Mouse (Mus musculus) liver, embryonic 12.5 days (tissue): ENCODE results near the gene Dnajb12. TPM values are rescaled to one million over a fixed set of nuclear protein-coding genes. Genes with fewer than 3 reads are reported as not detected.

Experiments used
- ATAC-seq: fragments of 200-750 bp; cut with Nextera tagmentation; 2 replicates; pipeline ENCODE4 v1.8.0; 2017; ENCODE audit warnings: moderate number of reproducible peaks, mild to moderate bottlenecking, moderate library complexity
- H3K27ac ChIP-seq: fragments of 300-500 bp; sonication (generic); 2 replicates; pipeline ENCODE4 v1.5.1; 2016; ENCODE audit warnings: mild to moderate bottlenecking
- H3K27me3 ChIP-seq: fragments of 300-500 bp; sonication (generic); replicated peaks from 2 replicates; pipeline ENCODE4 v1.6.1; 2016; ENCODE audit warnings: mild to moderate bottlenecking, moderate library complexity
- H3K36me3 ChIP-seq: fragments of 300-500 bp; sonication (generic); 2 replicates; pipeline ENCODE4 v1.6.1; 2016; ENCODE audit warnings: mild to moderate bottlenecking, moderate library complexity
- H3K4me1 ChIP-seq: fragments of 300-500 bp; sonication (generic); 2 replicates; pipeline ENCODE4 v1.6.1; 2016
- H3K4me2 ChIP-seq: fragments of 300-500 bp; sonication (generic); 2 replicates; pipeline ENCODE4 v1.6.1; 2016; ENCODE audit warnings: mild to moderate bottlenecking, moderate library complexity
- H3K4me3 ChIP-seq: fragments of 300-500 bp; sonication (generic); 2 replicates; pipeline ENCODE4 v1.5.1; 2016; ENCODE audit warnings: mild to moderate bottlenecking, moderate library complexity
- H3K9ac ChIP-seq: fragments of 300-500 bp; sonication (generic); 2 replicates; pipeline ENCODE4 v1.6.1; 2016; ENCODE audit warnings: mild to moderate bottlenecking, moderate library complexity
- H3K9me3 ChIP-seq: fragments of 300-500 bp; sonication (generic); replicated peaks from 2 replicates; pipeline ENCODE4 v1.6.1; 2016; ENCODE audit warnings: mild to moderate bottlenecking, moderate library complexity
- WGBS: fragments of 180-500 bp; shearing (Covaris S2); methylation state at CpG from one replicate; pipeline ENCODE4 v1.1.7; 2016; ENCODE audit not compliant: insufficient replicate concordance; 5-methylcytosine and 5-hydroxymethylcytosine counted together
- polyA plus RNA-seq: library from polyadenylated mRNA; unstranded; fragments of >200 nt; fragmentation: Nextera tagmentation; extraction: Ambion mirVana; gene quantifications from 2 replicates; pipeline ENCODE4 v1.2.1, GENCODE M21; 2016

Gene Dnajb12
- polyA plus RNA-seq, 1 experiment from 2014 or later = 18.7 TPM

GRCm38 (mm10) chr10:59929205-59929604, 49.8 kb downstream of the Dnajb12 start:
- H3K4me3 ChIP-seq = no peak overlapping the region
- ATAC-seq = no peak; the same call in 1 of the 2 replicates
- H3K9ac ChIP-seq = no peak overlapping the region
- H3K4me1 ChIP-seq = peaks cover 9% of the 10 kb centered on the region
- H3K4me2 ChIP-seq = no peak overlapping the region
- H3K27me3 ChIP-seq = no peaks in the 10 kb centered on the region
- no peak overlapping the region for H3K27ac ChIP-seq
- 76% methylated on average over 7 of the region's 7 CpGs for WGBS
- no peaks in the 10 kb centered on the region for H3K36me3 ChIP-seq
- H3K9me3 ChIP-seq = no peaks in the 10 kb centered on the region

GRCm38 (mm10) chr10:59930996-59931395, 51.6 kb downstream of the Dnajb12 start:
- H3K4me2 ChIP-seq = no peak overlapping the region
- WGBS = 49% methylated on average over 10 of the region's 10 CpGs
- ATAC-seq = no peak

GRCm38 (mm10) chr10:59932521-59932920, 53.2 kb downstream of the Dnajb12 start:
- no peaks in the 10 kb centered on the region for H3K36me3 ChIP-seq
- H3K4me2 ChIP-seq = no peak overlapping the region
- no peaks in the 10 kb centered on the region for H3K27me3 ChIP-seq
- 39% methylated on average over 6 of the region's 6 CpGs for WGBS
- peaks cover 3% of the 10 kb centered on the region; the same call in 1 of the 2 replicates for H3K4me1 ChIP-seq
- no peak overlapping the region for H3K4me3 ChIP-seq
- no peak overlapping the region for H3K27ac ChIP-seq
- no peak overlapping the region for H3K9ac ChIP-seq
- H3K9me3 ChIP-seq = no peaks in the 10 kb centered on the region
- ATAC-seq = no peak

More at GRCm38 (mm10) chr10:59930996-59931395, 51.6 kb downstream of the Dnajb12 start:
- Histone ChIP-seq H3K9me3 (no peaks in the 10 kb centered on the region), H3K27me3 (no peaks in the 10 kb centered on the region), H3K4me1 (peaks cover 3% of the 10 kb centered on the region; the same call in 1 of the 2 replicates), H3K36me3 (no peaks in the 10 kb centered on the region), H3K27ac (no peak overlapping the region), H3K9ac (no peak overlapping the region), H3K4me3 (no peak overlapping the region)

GRCm38 (mm10) chr10:59934039-59934438, 54.7 kb downstream of the Dnajb12 start:
- no peaks in the 10 kb centered on the region for H3K9me3 ChIP-seq
- 0 out of 2 replicates have a peak, but pooled peaks cover 4% of the 10 kb centered on the region for H3K27me3 ChIP-seq
- H3K27ac ChIP-seq = no peak overlapping the region
- no peak for ATAC-seq
- H3K4me1 ChIP-seq = peaks cover 3% of the 10 kb centered on the region; the same call in 1 of the 2 replicates
- 70% methylated on average over 3 of the region's 3 CpGs for WGBS
- H3K36me3 ChIP-seq = no peaks in the 10 kb centered on the region
- H3K9ac ChIP-seq = no peak overlapping the region
- H3K4me2 ChIP-seq = no peak overlapping the region
- H3K4me3 ChIP-seq = no peak overlapping the region

GRCm38 (mm10) chr10:59936058-59936856, 56.9 kb downstream of the Dnajb12 start:
- Histone ChIP-seq H3K9ac (no peak overlapping the region), H3K36me3 (no peaks in the 10 kb centered on the region), H3K27ac (0 out of 2 replicates have a peak overlapping the region, but pooled peaks have one; percentile 12), H3K9me3 (0 out of 2 replicates have a peak, but pooled peaks cover 2% of the 10 kb centered on the region), H3K27me3 (peaks cover 11% of the 10 kb centered on the region; the same call in 1 of the 2 replicates), H3K4me1 (no peaks in the 10 kb centered on the region), H3K4me3 (no peak overlapping the region), H3K4me2 (no peak overlapping the region)
- WGBS = 28% methylated on average over 8 of the region's 8 CpGs
- ATAC-seq = no peak

GRCm38 (mm10) chr10:59938662-59939061, 59.3 kb downstream of the Dnajb12 start:
- Histone ChIP-seq H3K27ac (no peak overlapping the region), H3K36me3 (no peaks in the 10 kb centered on the region), H3K4me1 (peaks cover 15% of the 10 kb centered on the region), H3K9ac (no peak overlapping the region), H3K4me2 (no peak overlapping the region), H3K27me3 (peaks cover 32% of the 10 kb centered on the region), H3K9me3 (0 out of 2 replicates have a peak, but pooled peaks cover 2% of the 10 kb centered on the region), H3K4me3 (no peak overlapping the region)
- no peak for ATAC-seq
- 65% methylated on average over 5 of the region's 5 CpGs for WGBS

GRCm38 (mm10) chr10:59939081-59939480, 59.7 kb downstream of the Dnajb12 start:
- H3K9ac ChIP-seq = no peak overlapping the region
- WGBS = 39% methylated on average over 1 of the region's 1 CpGs
- H3K9me3 ChIP-seq = 0 out of 2 replicates have a peak, but pooled peaks cover 2% of the 10 kb centered on the region
- H3K4me2 ChIP-seq = no peak overlapping the region
- H3K27me3 ChIP-seq = peaks cover 35% of the 10 kb centered on the region
- no peak for ATAC-seq
- H3K4me3 ChIP-seq = no peak overlapping the region
- H3K36me3 ChIP-seq = no peaks in the 10 kb centered on the region
- H3K27ac ChIP-seq = no peak overlapping the region
- H3K4me1 ChIP-seq = peaks cover 18% of the 10 kb centered on the region

- WGBS = 46% methylated on average over 21 of the region's 21 CpGs
- no peak overlapping the region for H3K9ac ChIP-seq
Observed at GRCm38 (mm10) chr10:59942281-59942846, 63.0 kb downstream of the Dnajb12 start.

GRCm38 (mm10) chr10:59942847-59943420, 63.6 kb downstream of the Dnajb12 start:
- Histone ChIP-seq H3K36me3 (no peaks in the 10 kb centered on the region), H3K9me3 (0 out of 2 replicates have a peak, but pooled peaks cover 2% of the 10 kb centered on the region), H3K4me2 (peak overlapping the region; percentile 44), H3K4me1 (peaks cover 18% of the 10 kb centered on the region), H3K4me3 (peak overlapping the region; percentile 5; the same call in 1 of the 2 replicates), H3K27me3 (peaks cover 38% of the 10 kb centered on the region), H3K9ac (no peak overlapping the region), H3K27ac (no peak overlapping the region)
- 6% methylated on average over 16 of the region's 16 CpGs for WGBS
- peak; percentile 36; the same call in 1 of the 2 replicates for ATAC-seq

More at GRCm38 (mm10) chr10:59942281-59942846, 63.0 kb downstream of the Dnajb12 start:
- H3K36me3 ChIP-seq = no peaks in the 10 kb centered on the region
- 0 out of 2 replicates have a peak, but pooled peaks cover 2% of the 10 kb centered on the region for H3K9me3 ChIP-seq
- H3K27me3 ChIP-seq = peaks cover 38% of the 10 kb centered on the region
- peak overlapping the region; percentile 5; the same call in 1 of the 2 replicates for H3K4me3 ChIP-seq
- H3K27ac ChIP-seq = no peak overlapping the region
- H3K4me2 ChIP-seq = peak overlapping the region; percentile 44
- peaks cover 18% of the 10 kb centered on the region for H3K4me1 ChIP-seq
- no peak for ATAC-seq

- Histone ChIP-seq H3K27ac (no peak overlapping the region), H3K4me2 (peak overlapping the region; percentile 44), H3K4me3 (peak overlapping the region; percentile 5; the same call in 1 of the 2 replicates), H3K4me1 (peaks cover 18% of the 10 kb centered on the region), H3K9ac (no peak overlapping the region), H3K36me3 (no peaks in the 10 kb centered on the region), H3K27me3 (peaks cover 38% of the 10 kb centered on the region), H3K9me3 (0 out of 2 replicates have a peak, but pooled peaks cover 2% of the 10 kb centered on the region)
- 45% methylated on average over 13 of the region's 13 CpGs for WGBS
- peak; percentile 49 for ATAC-seq
Observed at GRCm38 (mm10) chr10:59943421-59943989, 64.1 kb downstream of the Dnajb12 start.

GRCm38 (mm10) chr10:59945416-59945815, 66.1 kb downstream of the Dnajb12 start:
- Histone ChIP-seq H3K9ac (no peak overlapping the region), H3K4me1 (peaks cover 27% of the 10 kb centered on the region), H3K27ac (no peak overlapping the region), H3K4me3 (no peak overlapping the region), H3K36me3 (no peaks in the 10 kb centered on the region; the same call in 1 of the 2 replicates), H3K9me3 (0 out of 2 replicates have a peak, but pooled peaks cover 2% of the 10 kb centered on the region), H3K27me3 (peaks cover 51% of the 10 kb centered on the region), H3K4me2 (no peak overlapping the region)
- no peak for ATAC-seq
- 78% methylated on average over 3 of the region's 3 CpGs for WGBS
